Mouse (Mus musculus) heart, embryonic 13.5 days (tissue): Measurements from ENCODE around the gene Rab1a. TPM values are rescaled to one million over a fixed set of nuclear protein-coding genes. Genes with fewer than 3 reads are reported as not detected.

Source experiments
- ATAC-seq: fragments of 200-750 bp; cut with Nextera tagmentation; 2 replicates; pipeline ENCODE4 v1.8.0; 2017; ENCODE audit warnings: moderate TSS enrichment; ENCODE audit not compliant: insufficient number of reproducible peaks, low FRiP score, low TSS enrichment; ENCODE audit errors: extremely low read depth
- H3K27ac ChIP-seq: fragments of 300-500 bp; sonication (generic); replicated peaks from 2 replicates; pipeline ENCODE4 v1.5.1; 2015; ENCODE audit warnings: moderate library complexity, mild to moderate bottlenecking, inconsistent platforms
- H3K27me3 ChIP-seq: fragments of 300-500 bp; sonication (generic); replicated peaks from 2 replicates; pipeline ENCODE4 v1.6.1; 2015; ENCODE audit warnings: mild to moderate bottlenecking, inconsistent platforms
- H3K36me3 ChIP-seq: fragments of 300-500 bp; sonication (generic); 2 replicates; pipeline ENCODE4 v1.6.1; 2015; ENCODE audit warnings: mild to moderate bottlenecking, inconsistent platforms
- H3K4me1 ChIP-seq: fragments of 300-500 bp; sonication (generic); 2 replicates; pipeline ENCODE4 v1.6.1; 2015; ENCODE audit warnings: inconsistent platforms
- H3K4me2 ChIP-seq: fragments of 300-500 bp; sonication (generic); 2 replicates; pipeline ENCODE4 v1.6.1; 2015; ENCODE audit warnings: inconsistent platforms, mild to moderate bottlenecking, moderate library complexity
- H3K4me3 ChIP-seq: fragments of 300-500 bp; sonication (generic); 2 replicates; pipeline ENCODE4 v1.5.1; 2015; ENCODE audit warnings: moderate library complexity, mild to moderate bottlenecking, inconsistent platforms
- H3K9ac ChIP-seq: fragments of 300-500 bp; sonication (generic); 2 replicates; pipeline ENCODE4 v1.6.1; 2015; ENCODE audit warnings: inconsistent platforms, mild to moderate bottlenecking, moderate library complexity
- H3K9me3 ChIP-seq: fragments of 300-500 bp; sonication (generic); 2 replicates; pipeline ENCODE4 v1.6.1; 2016; ENCODE audit warnings: inconsistent platforms
- WGBS: fragments of 180-500 bp; shearing (Covaris S2); methylation state at CpG from one replicate; pipeline ENCODE4 v1.1.7; 2015; ENCODE audit warnings: mixed read lengths; 5-methylcytosine and 5-hydroxymethylcytosine counted together
- polyA plus RNA-seq: library from polyadenylated mRNA; unstranded; fragments of >200 nt; fragmentation: Nextera tagmentation; extraction: Ambion mirVana; gene quantifications from 2 replicates; pipeline ENCODE4 v1.2.1, GENCODE M21; 2015

Rab1a gene
- polyA plus RNA-seq, 1 experiment from 2014 or later: 182 TPM

DNA sequence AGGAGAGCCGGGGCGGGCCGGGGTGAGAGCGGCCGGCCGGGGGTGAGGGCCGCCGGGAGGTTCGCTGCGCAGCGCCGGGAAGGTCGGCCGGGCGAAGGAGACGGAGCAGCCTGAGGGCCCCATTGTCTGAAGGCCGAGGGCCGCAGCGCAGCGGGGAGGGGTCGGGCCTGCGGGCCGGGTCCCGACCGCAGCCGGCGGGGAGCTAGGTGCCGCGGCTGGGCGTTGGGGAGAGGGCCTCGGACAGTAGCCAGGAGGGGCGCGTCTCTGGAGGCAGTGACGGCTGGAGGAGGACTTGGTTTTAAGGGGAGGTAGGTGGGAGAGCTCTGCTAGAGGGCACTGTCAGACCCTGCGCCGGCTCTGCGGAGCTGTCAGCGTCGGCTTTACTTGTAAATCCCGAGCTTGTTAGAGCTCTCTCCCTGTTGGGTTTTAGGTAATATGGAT lies 449 bp downstream of the Rab1a start:
- H3K4me2 ChIP-seq: peak overlapping the region; percentile 78
- peak overlapping the region; percentile 100 for H3K4me3 ChIP-seq
- no peaks in the 10 kb centered on the region for H3K27me3 ChIP-seq
- ATAC-seq: peak; percentile 32
- H3K4me1 ChIP-seq: peaks cover 48% of the 10 kb centered on the region
- peak overlapping the region; percentile 99 for H3K9ac ChIP-seq
- H3K27ac ChIP-seq: peak overlapping the region; percentile 99
- WGBS: under 1% methylated on average over 40 of the region's 40 CpGs
- no peaks in the 10 kb centered on the region for H3K9me3 ChIP-seq
- H3K36me3 ChIP-seq: no peaks in the 10 kb centered on the region

DNA sequence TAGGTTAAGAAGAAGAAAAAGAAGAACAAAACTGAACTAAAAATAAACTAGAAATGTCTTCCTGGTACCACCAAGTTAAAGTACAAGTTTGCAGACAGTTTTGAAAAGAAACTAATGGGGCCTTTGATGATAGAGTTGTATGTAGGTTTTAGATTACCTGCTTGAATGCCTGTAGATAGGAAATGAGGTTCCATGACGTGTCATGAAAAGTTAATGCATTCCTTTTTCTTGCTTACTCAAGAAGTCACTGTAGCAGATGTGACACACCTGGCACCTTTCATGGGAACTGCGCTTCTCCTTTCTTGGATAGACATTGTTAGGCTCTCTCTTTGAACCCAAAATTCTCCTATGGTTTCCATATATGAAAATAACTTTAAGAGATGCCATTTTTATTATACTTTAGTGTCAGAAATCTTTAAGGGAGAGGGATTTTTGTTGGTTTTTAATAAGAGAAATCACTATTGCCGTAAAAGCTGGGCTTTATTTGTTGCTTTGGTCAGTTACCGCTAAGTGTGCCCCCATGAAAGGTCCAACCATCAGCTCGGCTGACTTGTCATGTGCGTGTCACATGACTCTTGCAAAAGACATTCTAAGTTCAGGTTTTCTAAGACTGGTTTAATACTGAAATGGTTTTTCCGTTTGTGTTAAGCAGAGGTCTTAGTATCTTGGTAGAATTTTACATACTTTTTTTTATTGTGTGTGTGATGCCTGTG lies 1.2 kb downstream of the Rab1a start:
- H3K4me3 ChIP-seq: peak overlapping the region; percentile 100
- peak overlapping the region; percentile 99 for H3K9ac ChIP-seq
- no peak for ATAC-seq
- no peaks in the 10 kb centered on the region for H3K36me3 ChIP-seq
- H3K4me2 ChIP-seq: peak overlapping the region; percentile 78
- WGBS: 31% methylated on average over 7 of the region's 7 CpGs
- H3K4me1 ChIP-seq: peaks cover 49% of the 10 kb centered on the region
- no peaks in the 10 kb centered on the region for H3K9me3 ChIP-seq
- H3K27me3 ChIP-seq: no peaks in the 10 kb centered on the region
- H3K27ac ChIP-seq: peak overlapping the region; percentile 99

DNA sequence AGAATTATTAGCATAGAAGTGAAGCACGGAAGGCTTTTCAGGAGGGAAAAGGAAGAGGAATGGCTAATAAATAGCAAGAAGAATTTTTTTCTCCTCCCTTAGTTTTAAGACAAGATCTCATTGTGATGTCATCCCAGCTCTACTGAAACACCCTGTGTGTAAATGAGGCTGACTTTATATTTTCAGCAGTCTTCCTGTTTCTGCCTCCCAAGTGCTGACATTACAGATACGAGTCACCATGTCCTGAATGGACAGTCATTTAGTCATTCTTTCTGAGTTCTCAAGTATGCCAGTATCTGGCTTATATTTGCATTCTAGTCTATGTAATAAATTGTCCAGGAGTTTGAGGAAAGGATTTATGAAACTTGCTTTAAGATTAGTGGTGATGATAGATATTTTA lies 3.1 kb downstream of the Rab1a start:
- Histone ChIP-seq H3K4me1 (peaks cover 61% of the 10 kb centered on the region), H3K36me3 (peaks cover 3% of the 10 kb centered on the region; the same call in 1 of the 2 replicates), H3K9me3 (no peaks in the 10 kb centered on the region), H3K4me2 (peak overlapping the region; percentile 78), H3K27ac (no peak overlapping the region), H3K27me3 (no peaks in the 10 kb centered on the region), H3K4me3 (peak overlapping the region; percentile 1), H3K9ac (no peak overlapping the region)
- no peak for ATAC-seq
- 66% methylated on average over 2 of the region's 2 CpGs for WGBS

DNA sequence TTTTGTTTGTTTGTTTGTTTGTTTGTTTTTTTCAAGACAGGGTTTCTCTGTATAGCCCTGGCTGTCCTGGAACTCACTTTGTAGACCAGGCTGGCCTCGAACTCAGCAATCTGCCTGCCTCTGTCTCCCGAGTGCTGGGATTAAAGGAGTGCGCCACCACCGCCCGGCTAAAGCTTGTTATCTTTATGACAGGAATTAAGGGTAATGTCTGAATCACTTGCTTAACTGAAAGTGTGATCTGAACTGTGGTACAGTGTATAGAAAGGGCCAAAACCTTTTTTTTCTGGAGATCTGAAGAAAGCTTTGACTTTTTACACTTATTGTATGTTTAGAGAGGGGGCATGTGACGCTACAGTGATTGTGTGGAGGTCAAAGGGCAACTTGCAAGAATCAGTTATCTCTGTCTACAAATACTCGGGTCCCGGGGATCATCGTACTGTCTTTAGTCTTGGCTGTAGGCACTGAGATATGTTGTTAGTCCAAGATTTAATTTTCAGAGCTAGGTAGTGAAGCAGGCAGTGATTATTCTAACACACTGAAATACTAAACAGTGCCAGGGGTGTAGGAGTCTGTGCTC lies 3.7 kb downstream of the Rab1a start:
- H3K4me1 ChIP-seq: peaks cover 67% of the 10 kb centered on the region
- ATAC-seq: no peak
- H3K27ac ChIP-seq: peak overlapping the region; percentile 44; the same call in 1 of the 2 replicates

GRCm38 (mm10) chr11:20205538-20205937 lies 4.3 kb downstream of the Rab1a start:
- Histone ChIP-seq H3K27ac (peak overlapping the region; percentile 44; the same call in 1 of the 2 replicates), H3K36me3 (peaks cover 3% of the 10 kb centered on the region; the same call in 1 of the 2 replicates), H3K4me3 (0 out of 2 replicates have a peak overlapping the region, but pooled peaks have one; percentile 12), H3K27me3 (no peaks in the 10 kb centered on the region), H3K9ac (no peak overlapping the region), H3K4me2 (peak overlapping the region; percentile 28; the same call in 1 of the 2 replicates), H3K9me3 (no peaks in the 10 kb centered on the region), H3K4me1 (peaks cover 72% of the 10 kb centered on the region)
- no peak for ATAC-seq
- WGBS: 67% methylated on average over 4 of the region's 4 CpGs

More for the DNA sequence above, 3.7 kb downstream of the Rab1a start:
- H3K4me3 ChIP-seq: peak overlapping the region; percentile 12; the same call in 1 of the 2 replicates
- H3K9me3 ChIP-seq: no peaks in the 10 kb centered on the region
- peak overlapping the region; percentile 28; the same call in 1 of the 2 replicates for H3K4me2 ChIP-seq
- H3K36me3 ChIP-seq: peaks cover 3% of the 10 kb centered on the region; the same call in 1 of the 2 replicates
- WGBS: 41% methylated on average over 9 of the region's 9 CpGs
- no peaks in the 10 kb centered on the region for H3K27me3 ChIP-seq
- no peak overlapping the region for H3K9ac ChIP-seq

GRCm38 (mm10) chr11:20206626-20207223 lies 5.5 kb downstream of the Rab1a start:
- Histone ChIP-seq H3K27me3 (no peaks in the 10 kb centered on the region), H3K27ac (peak overlapping the region; percentile 16; the same call in 1 of the 2 replicates), H3K36me3 (peaks cover 3% of the 10 kb centered on the region; the same call in 1 of the 2 replicates), H3K9me3 (no peaks in the 10 kb centered on the region), H3K9ac (peak overlapping the region; percentile 1; the same call in 1 of the 2 replicates), H3K4me2 (peak overlapping the region; percentile 0; the same call in 1 of the 2 replicates), H3K4me1 (peaks cover 82% of the 10 kb centered on the region), H3K4me3 (no peak overlapping the region)
- ATAC-seq: no peak
- 27% methylated on average over 2 of the region's 2 CpGs for WGBS

GRCm38 (mm10) chr11:20207589-20207988 lies 6.4 kb downstream of the Rab1a start:
- 65% methylated on average over 2 of the region's 2 CpGs for WGBS
- ATAC-seq: no peak
- no peak overlapping the region for H3K4me2 ChIP-seq
- H3K27ac ChIP-seq: no peak overlapping the region
- H3K27me3 ChIP-seq: no peaks in the 10 kb centered on the region
- H3K9me3 ChIP-seq: no peaks in the 10 kb centered on the region
- no peak overlapping the region for H3K9ac ChIP-seq
- peaks cover 3% of the 10 kb centered on the region; the same call in 1 of the 2 replicates for H3K36me3 ChIP-seq
- no peak overlapping the region for H3K4me3 ChIP-seq
- peaks cover 87% of the 10 kb centered on the region for H3K4me1 ChIP-seq

GRCm38 (mm10) chr11:20211838-20212237 lies 10.6 kb downstream of the Rab1a start:
- Histone ChIP-seq H3K9ac (no peak overlapping the region), H3K4me2 (no peak overlapping the region), H3K27ac (no peak overlapping the region), H3K36me3 (peaks cover 25% of the 10 kb centered on the region), H3K27me3 (no peaks in the 10 kb centered on the region), H3K9me3 (no peaks in the 10 kb centered on the region), H3K4me1 (peaks cover 60% of the 10 kb centered on the region), H3K4me3 (no peak overlapping the region)
- 62% methylated on average over 2 of the region's 2 CpGs for WGBS
- ATAC-seq: no peak

- peaks cover 37% of the 10 kb centered on the region for H3K4me1 ChIP-seq
- no peaks in the 10 kb centered on the region for H3K9me3 ChIP-seq
- H3K27ac ChIP-seq: no peak overlapping the region
- H3K4me2 ChIP-seq: no peak overlapping the region
- 88% methylated on average over 1 of the region's 1 CpGs for WGBS
- H3K4me3 ChIP-seq: no peak overlapping the region
- ATAC-seq: no peak
- no peaks in the 10 kb centered on the region for H3K27me3 ChIP-seq
- H3K36me3 ChIP-seq: peaks cover 51% of the 10 kb centered on the region
- H3K9ac ChIP-seq: no peak overlapping the region
Observed at GRCm38 (mm10) chr11:20214779-20215178, 13.5 kb downstream of the Rab1a start.

DNA sequence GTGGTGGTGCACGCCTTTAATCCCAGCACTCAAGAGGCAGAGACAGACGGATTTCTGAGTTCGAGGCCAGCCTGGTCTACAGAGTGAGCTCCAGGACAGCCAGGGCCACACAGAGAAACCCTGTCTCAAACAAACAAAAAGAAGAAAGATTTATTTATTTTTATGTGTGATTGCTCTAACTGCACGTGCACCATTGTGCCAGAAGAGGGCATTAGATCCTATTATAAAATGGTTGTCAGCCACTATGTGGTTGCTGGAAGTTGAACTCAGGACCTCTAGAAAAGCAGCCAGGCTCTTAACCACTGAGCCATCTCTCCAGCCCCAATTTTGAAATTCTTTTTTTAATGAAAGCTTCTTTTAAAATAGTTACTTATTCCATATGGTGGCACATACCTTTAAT lies 15.2 kb downstream of the Rab1a start:
- Histone ChIP-seq H3K4me1 (peaks cover 22% of the 10 kb centered on the region), H3K4me3 (no peak overlapping the region), H3K9me3 (no peaks in the 10 kb centered on the region), H3K9ac (no peak overlapping the region), H3K27me3 (no peaks in the 10 kb centered on the region), H3K4me2 (no peak overlapping the region), H3K36me3 (peaks cover 65% of the 10 kb centered on the region), H3K27ac (no peak overlapping the region)
- ATAC-seq: no peak
- 87% methylated on average over 4 of the region's 4 CpGs for WGBS

- 96% methylated on average over 1 of the region's 1 CpGs for WGBS
- H3K4me3 ChIP-seq: no peak overlapping the region
- no peak for ATAC-seq
- no peak overlapping the region for H3K4me2 ChIP-seq
- H3K27me3 ChIP-seq: no peaks in the 10 kb centered on the region
- peaks cover 15% of the 10 kb centered on the region for H3K4me1 ChIP-seq
- H3K9ac ChIP-seq: no peak overlapping the region
- H3K27ac ChIP-seq: no peak overlapping the region
- no peaks in the 10 kb centered on the region for H3K9me3 ChIP-seq
- peaks cover 69% of the 10 kb centered on the region for H3K36me3 ChIP-seq
Observed at GRCm38 (mm10) chr11:20217227-20217626, 16.0 kb downstream of the Rab1a start.
